Mouse (Mus musculus) T-helper 2 cell (primary cell): ENCODE measurements at regions not wholly inside any gene's neighbourhood (a gene's known extent, or its start where the extent isn't known, plus 50 kb on each side); places are given as distances from the start of the nearest gene placed in this dataset.

ENCODE experiments used
- in situ Hi-C: fragments of 300-600 bp; cut with MboI, MseI; formaldehyde crosslinking; loops from one replicate; pipeline ENCODE4 v1.15.1; 2025; ENCODE audit warnings: high pct_unique_total_duplicates

GRCm38 (mm10) chr16:42681196-42681595 lies 194.5 kb upstream of the Zbtb20 start:
- in situ Hi-C loops: no loop called here

- in situ Hi-C loops: no loop called here
Measured at GRCm38 (mm10) chr16:42677211-42677610, 198.5 kb upstream of the Zbtb20 start.

GRCm38 (mm10) chr16:42676406-42677075 lies 199.1 kb upstream of the Zbtb20 start:
- in situ Hi-C loops: no loop called here

GRCm38 (mm10) chr16:42675031-42675430 lies 200.7 kb upstream of the Zbtb20 start:
- in situ Hi-C loops: no loop called here

GRCm38 (mm10) chr16:42666601-42667000 lies 209.1 kb upstream of the Zbtb20 start:
- in situ Hi-C loops: no loop called here

- in situ Hi-C loops: no loop called here
Measured at GRCm38 (mm10) chr16:42651904-42652732, 223.6 kb upstream of the Zbtb20 start.

- in situ Hi-C loops: no loop called here
Measured at GRCm38 (mm10) chr16:42649767-42650166, 225.9 kb upstream of the Zbtb20 start.

GRCm38 (mm10) chr16:42648531-42649142 lies 227.0 kb upstream of the Zbtb20 start:
- in situ Hi-C loops: no loop called here

- in situ Hi-C loops: no loop called here
Measured at GRCm38 (mm10) chr16:42647762-42648161, 227.9 kb upstream of the Zbtb20 start.

GRCm38 (mm10) chr16:42635766-42636165 lies 239.9 kb upstream of the Zbtb20 start:
- in situ Hi-C loops: no loop called here

GRCm38 (mm10) chr16:42627675-42628074 lies 248.0 kb upstream of the Zbtb20 start:
- in situ Hi-C loops: no loop called here

- in situ Hi-C loops: no loop called here
Measured at GRCm38 (mm10) chr16:42615920-42616319, 259.8 kb upstream of the Zbtb20 start.

- in situ Hi-C loops: no loop called here
Measured at GRCm38 (mm10) chr16:42612011-42612410, 263.7 kb upstream of the Zbtb20 start.

- in situ Hi-C loops: no loop called here
Measured at GRCm38 (mm10) chr16:42608336-42608735, 267.3 kb upstream of the Zbtb20 start.

- in situ Hi-C loops: no loop called here
Measured at GRCm38 (mm10) chr16:42592321-42592720, 251.9 kb upstream of the Gap43 start.

- in situ Hi-C loops: no loop called here
Measured at GRCm38 (mm10) chr16:42591530-42591929, 251.1 kb upstream of the Gap43 start.

GRCm38 (mm10) chr16:42586196-42586595 lies 245.7 kb upstream of the Gap43 start:
- in situ Hi-C loops: no loop called here

GRCm38 (mm10) chr16:42575517-42575946 lies 235.1 kb upstream of the Gap43 start:
- in situ Hi-C loops: no loop called here

GRCm38 (mm10) chr16:42574978-42575377 lies 234.5 kb upstream of the Gap43 start:
- in situ Hi-C loops: no loop called here

GRCm38 (mm10) chr16:42570246-42570996 lies 230.0 kb upstream of the Gap43 start:
- in situ Hi-C loops: no loop called here

GRCm38 (mm10) chr16:42569335-42569734 lies 228.9 kb upstream of the Gap43 start:
- in situ Hi-C loops: no loop called here

GRCm38 (mm10) chr16:42549591-42549990 lies 209.1 kb upstream of the Gap43 start:
- in situ Hi-C loops: no loop called here
